Mouse (Mus musculus) liver, embryonic 16.5 days (tissue): ENCODE data around the gene 4933434E20Rik. TPM values are rescaled to one million over a fixed set of nuclear protein-coding genes. Genes with fewer than 3 reads are reported as not detected.

Experiments
- ATAC-seq: fragments of 200-750 bp; cut with Nextera tagmentation; 2 replicates; pipeline ENCODE4 v1.8.0; 2017; ENCODE audit warnings: low read depth, mild to moderate bottlenecking, moderate number of reproducible peaks, moderate library complexity
- H3K27ac ChIP-seq: fragments of 300-500 bp; sonication (generic); 2 replicates; pipeline ENCODE4 v1.5.1; 2014; ENCODE audit warnings: mild to moderate bottlenecking, low read length
- H3K27me3 ChIP-seq: fragments of 300-500 bp; sonication (generic); 2 replicates; pipeline ENCODE4 v1.6.1; 2014; ENCODE audit warnings: low read depth, low read length, mixed read lengths; ENCODE audit not compliant: control insufficient read depth, insufficient read depth
- H3K36me3 ChIP-seq: fragments of 300-500 bp; sonication (generic); 2 replicates; pipeline ENCODE4 v1.6.1; 2014; ENCODE audit warnings: mild to moderate bottlenecking; ENCODE audit not compliant: control insufficient read depth, insufficient read depth
- H3K4me1 ChIP-seq: fragments of 300-500 bp; sonication (generic); 2 replicates; pipeline ENCODE4 v1.6.1; 2014; ENCODE audit warnings: low read depth, low read length, mixed read lengths; ENCODE audit not compliant: control insufficient read depth
- H3K4me2 ChIP-seq: fragments of 300-500 bp; sonication (generic); 2 replicates; pipeline ENCODE4 v1.6.1; 2014; ENCODE audit warnings: low read depth, low read length, mixed read lengths
- H3K4me3 ChIP-seq: fragments of 300-500 bp; sonication (generic); 2 replicates; pipeline ENCODE4 v1.5.1; 2014; ENCODE audit warnings: low read depth, mild to moderate bottlenecking, low read length
- H3K9ac ChIP-seq: fragments of 300-500 bp; sonication (generic); 2 replicates; pipeline ENCODE4 v1.6.1; 2014; ENCODE audit warnings: low read depth, low read length
- H3K9me3 ChIP-seq: fragments of 300-500 bp; sonication (generic); replicated peaks from 2 replicates; pipeline ENCODE4 v1.6.1; 2016; ENCODE audit warnings: low read length; ENCODE audit not compliant: control insufficient read depth
- WGBS: fragments of 180-500 bp; shearing (Covaris S2); extraction: QIAGEN DNeasy Blood & Tissue Kit; methylation state at CpG from one replicate; pipeline ENCODE4 v1.1.7; 2014; ENCODE audit not compliant: insufficient replicate concordance; 5-methylcytosine and 5-hydroxymethylcytosine counted together
- polyA plus RNA-seq: library from polyadenylated mRNA; unstranded; fragments of >200 nt; fragmentation: Nextera tagmentation; extraction: Ambion mirVana; gene quantifications from 2 replicates; pipeline ENCODE4 v1.2.1, GENCODE M21; 2015

Gene 4933434E20Rik
- polyA plus RNA-seq = 76.1 and 76.3 TPM in 2 replicates

DNA sequence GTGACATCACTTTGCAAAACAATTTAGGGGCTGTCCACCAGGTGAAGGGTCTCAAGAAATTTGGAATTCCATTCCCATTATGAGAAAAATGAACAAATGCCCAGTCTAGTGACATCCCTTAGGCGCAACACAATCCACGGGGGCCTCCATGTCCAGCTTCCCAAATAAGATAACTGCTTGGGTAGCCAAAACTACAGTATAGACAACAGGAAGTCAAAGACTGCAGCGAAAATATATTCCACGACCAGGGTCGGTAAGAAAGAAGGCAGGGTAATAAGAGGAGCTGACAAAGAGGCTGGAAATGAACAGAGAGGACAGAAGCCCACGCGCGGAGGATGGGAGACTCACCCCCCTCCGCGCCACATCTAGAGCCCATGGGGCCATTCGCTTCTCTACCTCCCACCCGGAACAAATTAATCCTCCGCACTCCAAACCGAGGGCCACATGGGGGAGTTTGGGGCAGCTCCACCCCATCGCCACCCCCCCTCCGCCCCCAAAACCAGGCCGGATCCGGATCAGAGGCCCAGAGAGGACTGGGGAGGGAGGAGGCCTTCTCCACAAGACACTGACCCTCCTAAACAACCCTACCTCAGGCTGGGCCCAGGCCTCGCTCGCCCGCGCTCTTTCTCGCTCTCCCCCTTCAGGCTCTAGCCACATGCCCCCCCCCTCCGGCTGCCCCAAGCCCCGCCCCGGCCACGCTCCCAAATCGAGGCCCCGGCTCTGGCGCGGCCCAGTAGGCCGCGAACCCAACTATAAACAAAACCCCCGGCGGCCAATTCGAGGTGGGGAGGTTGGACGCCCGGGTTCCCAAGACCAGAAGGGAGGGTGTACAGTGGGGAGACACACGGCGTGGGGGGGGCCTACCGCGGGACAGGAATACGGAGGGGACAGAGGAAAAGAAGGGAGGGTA is at the start of gene 4933434E20Rik:
4933434E20Rik (plus strand) TSS at position 196 of the 910 bp plus-strand sequence.
- Histone ChIP-seq H3K36me3 (peaks cover 8% of the 10 kb centered on the region), H3K4me2 (peak within 1 kb of the TSS; percentile 64), H3K9ac (peak within 1 kb of the TSS; percentile 97), H3K4me1 (peaks cover 14% of the 10 kb centered on the region), H3K27me3 (no peaks in the 10 kb centered on the region), H3K9me3 (no peaks in the 10 kb centered on the region), H3K4me3 (peak within 1 kb of the TSS; percentile 95), H3K27ac (peak within 1 kb of the TSS; percentile 96)
- WGBS = under 1% methylated on average over 43 of the region's 43 CpGs
- ATAC-seq = peak; percentile 49

DNA sequence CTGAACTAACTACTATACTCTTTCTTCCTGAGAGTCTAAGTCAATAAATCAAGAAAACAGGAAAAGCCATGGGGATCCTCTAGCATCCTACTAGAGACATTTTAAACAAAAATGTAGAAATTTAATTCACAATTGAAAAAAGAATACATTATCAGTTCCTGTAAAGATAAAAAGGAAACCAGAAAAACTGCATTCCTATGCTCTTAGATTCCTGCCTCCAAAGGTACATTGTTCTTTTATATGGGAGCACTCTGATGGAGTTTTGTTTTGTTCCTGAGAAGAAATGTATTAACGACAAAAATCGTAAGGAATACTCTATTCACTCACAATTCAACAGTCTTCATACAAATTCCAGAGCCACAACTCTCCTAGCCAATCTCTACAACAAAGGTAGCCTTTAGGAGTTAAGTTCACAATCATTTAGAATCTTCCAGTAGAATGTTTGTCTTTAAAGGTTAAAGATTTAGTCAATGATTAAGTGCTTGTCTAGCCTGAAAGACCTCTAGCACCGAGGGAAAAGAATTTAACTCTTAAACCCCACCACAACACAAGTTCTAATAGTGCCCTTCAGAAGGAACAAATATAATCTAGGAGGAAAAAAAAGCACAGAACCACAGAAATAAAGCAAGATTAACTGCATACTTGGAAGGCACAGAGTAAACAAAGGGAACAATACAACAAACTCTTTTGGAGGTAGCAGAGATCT is 47.2 kb upstream of the 4933434E20Rik start:
- 63% methylated on average over 3 of the region's 3 CpGs for WGBS
- no peaks in the 10 kb centered on the region for H3K27me3 ChIP-seq
- no peak overlapping the region for H3K4me2 ChIP-seq
- peaks cover 48% of the 10 kb centered on the region for H3K36me3 ChIP-seq
- no peak overlapping the region for H3K4me3 ChIP-seq
- peaks cover 4% of the 10 kb centered on the region for H3K4me1 ChIP-seq
- no peak overlapping the region for H3K9ac ChIP-seq
- no peak overlapping the region for H3K27ac ChIP-seq
- peak; percentile 45 for ATAC-seq
- H3K9me3 ChIP-seq = no peaks in the 10 kb centered on the region

GRCm38 (mm10) chr3:90010291-90010690 is 41.1 kb upstream of the 4933434E20Rik start:
- Histone ChIP-seq H3K9me3 (no peaks in the 10 kb centered on the region), H3K9ac (no peak overlapping the region), H3K27ac (no peak overlapping the region), H3K4me2 (no peak overlapping the region), H3K36me3 (peaks cover 73% of the 10 kb centered on the region), H3K4me1 (no peaks in the 10 kb centered on the region), H3K4me3 (no peak overlapping the region), H3K27me3 (no peaks in the 10 kb centered on the region)
- WGBS = 79% methylated on average over 2 of the region's 2 CpGs
- ATAC-seq = no peak

DNA sequence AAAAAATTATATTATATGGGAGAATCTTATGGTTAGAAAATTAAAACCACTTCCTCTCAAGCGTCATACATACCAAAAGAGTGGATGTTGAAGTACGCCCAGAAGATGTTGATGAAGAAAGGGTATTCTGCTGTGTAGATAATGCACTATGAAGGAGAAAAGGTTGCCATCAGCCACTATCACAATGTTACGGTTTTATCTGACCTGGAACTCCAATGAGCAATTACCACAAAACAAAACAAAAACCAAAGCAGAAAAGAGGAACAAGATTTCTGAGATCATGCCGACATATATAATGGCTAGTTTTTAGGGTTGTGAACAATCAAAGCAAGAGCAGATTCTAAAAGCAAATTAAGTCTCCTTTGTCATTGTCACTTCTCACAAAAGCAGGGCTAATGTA is 34.8 kb upstream of the 4933434E20Rik start:
- H3K36me3 ChIP-seq = peaks cover 74% of the 10 kb centered on the region

GRCm38 (mm10) chr3:90034653-90035052 is 16.8 kb upstream of the 4933434E20Rik start:
- no peak overlapping the region for H3K9ac ChIP-seq
- 78% methylated on average over 2 of the region's 2 CpGs for WGBS

More for the DNA sequence above, 34.8 kb upstream of the 4933434E20Rik start:
- no peak for ATAC-seq
- Histone ChIP-seq H3K4me3 (no peak overlapping the region), H3K9me3 (no peaks in the 10 kb centered on the region), H3K9ac (no peak overlapping the region), H3K27ac (no peak overlapping the region), H3K4me2 (no peak overlapping the region), H3K4me1 (no peaks in the 10 kb centered on the region), H3K27me3 (no peaks in the 10 kb centered on the region)
- 69% methylated on average over 4 of the region's 4 CpGs for WGBS

DNA sequence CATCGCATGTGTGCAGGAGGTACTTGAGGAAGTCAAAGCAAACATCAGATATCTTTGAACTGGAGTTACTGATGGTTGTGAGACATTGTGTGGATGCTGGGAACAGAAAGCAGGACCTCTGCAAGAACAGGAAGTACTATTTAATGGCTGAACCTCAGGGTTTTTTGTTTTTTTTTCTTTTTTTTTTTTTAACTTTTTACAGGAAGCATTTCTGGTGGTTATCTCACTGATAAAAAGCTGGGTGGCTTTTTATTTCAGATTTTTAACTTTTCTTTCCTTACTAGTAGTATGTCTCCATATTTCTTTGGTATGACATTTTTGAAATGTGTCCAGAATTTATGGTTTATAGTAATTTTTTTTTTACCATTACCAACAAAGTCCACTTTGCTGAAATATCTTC is 15.2 kb upstream of the 4933434E20Rik start:
- no peak for ATAC-seq

More at GRCm38 (mm10) chr3:90034653-90035052, 16.8 kb upstream of the 4933434E20Rik start:
- H3K4me1 ChIP-seq = no peaks in the 10 kb centered on the region
- no peaks in the 10 kb centered on the region for H3K27me3 ChIP-seq
- H3K27ac ChIP-seq = no peak overlapping the region
- ATAC-seq = no peak
- H3K9me3 ChIP-seq = no peaks in the 10 kb centered on the region
- H3K36me3 ChIP-seq = peaks cover 49% of the 10 kb centered on the region
- no peak overlapping the region for H3K4me2 ChIP-seq
- H3K4me3 ChIP-seq = no peak overlapping the region

GRCm38 (mm10) chr3:90049691-90050090 is 1.7 kb upstream of the 4933434E20Rik start:
- Histone ChIP-seq H3K27ac (no peak overlapping the region), H3K9ac (no peak overlapping the region), H3K27me3 (no peaks in the 10 kb centered on the region), H3K4me2 (no peak overlapping the region), H3K9me3 (no peaks in the 10 kb centered on the region), H3K36me3 (peaks cover 6% of the 10 kb centered on the region), H3K4me1 (peaks cover 14% of the 10 kb centered on the region), H3K4me3 (no peak overlapping the region)
- ATAC-seq = no peak
- WGBS = 71% methylated on average over 3 of the region's 3 CpGs

More for the DNA sequence above, 15.2 kb upstream of the 4933434E20Rik start:
- peaks cover 46% of the 10 kb centered on the region for H3K36me3 ChIP-seq
- no peaks in the 10 kb centered on the region for H3K4me1 ChIP-seq
- no peaks in the 10 kb centered on the region for H3K9me3 ChIP-seq
- H3K27me3 ChIP-seq = no peaks in the 10 kb centered on the region
- WGBS = 84% methylated on average over 1 of the region's 1 CpGs
- H3K4me2 ChIP-seq = no peak overlapping the region
- H3K9ac ChIP-seq = no peak overlapping the region
- no peak overlapping the region for H3K27ac ChIP-seq
- H3K4me3 ChIP-seq = no peak overlapping the region

GRCm38 (mm10) chr3:90052351-90053241 is 1.2 kb downstream of the 4933434E20Rik start, which contains the start of gene Ubap2l:
Gene Ubap2l, minus strand, starts transcription at chr3:90052628.
- peak; percentile 91 for ATAC-seq
- Histone ChIP-seq H3K9ac (peak within 1 kb of the TSS; percentile 97), H3K4me2 (peak within 1 kb of the TSS; percentile 88), H3K4me3 (peak within 1 kb of the TSS; percentile 95), H3K9me3 (no peaks in the 10 kb centered on the region), H3K27me3 (no peaks in the 10 kb centered on the region), H3K27ac (peak within 1 kb of the TSS; percentile 96), H3K4me1 (peaks cover 14% of the 10 kb centered on the region), H3K36me3 (peaks cover 8% of the 10 kb centered on the region)
- WGBS = 0% methylated on average over 72 of the region's 81 CpGs
